Mouse (Mus musculus) pancreas, adult 10 weeks (tissue): ENCODE results near the gene Adam22. TPM values are rescaled to one million over a fixed set of nuclear protein-coding genes. Genes with fewer than 3 reads are reported as not detected.

Experiments
- polyA plus RNA-seq: library from polyadenylated mRNA; stranded (reverse); fragments of 350-450 nt; fragmentation: Illumina TruSeq; extraction: RNeasy Lipid Tissue Mini Kit (QIAGEN cat#74804); gene quantifications from one replicate; pipeline ENCODE4 v1.2.3, GENCODE M21; 2015; ENCODE audit warnings: low read depth, low replicate concordance; ENCODE audit not compliant: insufficient read depth

Adam22 gene
- polyA plus RNA-seq: 1.6 TPM

GRCm38 (mm10) chr5:8367614-8368327 lies at the start of gene Adam22:
Adam22 (minus strand) TSS chr5:8368160.

DNA sequence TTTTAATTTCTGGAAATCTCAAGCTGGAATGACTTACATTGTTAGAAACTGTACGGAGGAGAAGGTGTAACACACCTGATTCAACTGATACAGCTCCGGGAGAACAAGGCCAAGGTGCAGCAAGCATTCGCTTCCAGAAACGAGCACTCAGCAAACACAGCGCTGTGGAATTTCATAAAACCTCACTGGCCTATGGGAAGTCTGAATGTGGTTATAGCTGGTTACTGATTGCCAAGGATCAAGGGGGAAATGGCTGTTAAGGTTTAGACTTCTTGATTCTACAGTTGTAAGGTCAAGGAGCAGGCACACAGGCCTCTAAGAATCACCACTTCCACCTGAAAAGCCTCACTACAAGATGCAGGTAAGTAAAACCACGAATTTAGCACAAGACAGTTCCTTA lies 322.1 kb downstream of the Adam22 start, which contains the start of gene Sri:
Gene Sri (plus strand): TSS at position 224 of the 400 bp plus-strand sequence.

Other genes starting within 250 kb of the Adam22 start
- gene Dbf4, start 54.6 kb upstream of the Adam22 start, polyA plus RNA-seq: 0.78 TPM
- 3.2 TPM for gene Slc25a40, start 54.7 kb upstream of the Adam22 start, polyA plus RNA-seq